25 mouse cellular contexts compared by ENCODE assay signal in genomic region chr1:158411146-158411545, GRCm38 (mm10). TPM values are rescaled to one million over a fixed set of nuclear protein-coding genes. Genes with fewer than 3 reads are reported as not detected.
"Had no signal": no experiment of that assay in that cellular context is flagged by ENCODE, and none has a peak within 500 bp of the region (broad histone marks: within the 10 kb centered on the region; RNA-seq: fewer than 3 reads in every experiment).

No protein-coding gene starts in this region.

- ATAC-seq: midbrain, embryonic 16.5 days had no signal

- H3K4me3 ChIP-seq: left cerebral cortex, adult 2 months; liver, embryonic 13.5 days; midbrain, embryonic 12.5 days; myocyte; neural tube, embryonic 15.5 days had no signal

- H3K36me3 ChIP-seq: liver, embryonic 13.5 days; midbrain, embryonic 12.5 days; neural tube, embryonic 15.5 days had no signal

- H3K9ac ChIP-seq: liver, embryonic 13.5 days; midbrain, embryonic 12.5 days; neural tube, embryonic 15.5 days had no signal

- H3K4me1 ChIP-seq: liver, embryonic 13.5 days had no signal

- H3K4me2 ChIP-seq: liver, embryonic 13.5 days; midbrain, embryonic 12.5 days; neural tube, embryonic 15.5 days had no signal

- H3K27me3 ChIP-seq: liver, embryonic 13.5 days; midbrain, embryonic 12.5 days; neural tube, embryonic 15.5 days had no signal

- H3K27ac ChIP-seq: left cerebral cortex, adult 2 months; liver, embryonic 13.5 days; midbrain, embryonic 12.5 days; neural tube, embryonic 15.5 days; stomach, postnatal 0 days had no signal

- DNase-seq: kidney, adult 9 months; kidney, postnatal 14 days; kidney, postnatal 4 days; layer of hippocampus, postnatal 36 days; liver, embryonic 13.5 days; lung, adult 2 months; lung, postnatal 14 days; lung, postnatal 4 days; right cerebral cortex, adult 18-20 months; right cerebral cortex, postnatal 14 days; right cerebral cortex, postnatal 4 days; thymus, adult 2 months; thymus, postnatal 14 days; thymus, postnatal 4 days had no signal

- H3K9me3 ChIP-seq: liver, embryonic 13.5 days; midbrain, embryonic 12.5 days; neural tube, embryonic 15.5 days had no signal

RNA-seq across cellular contexts. Expression of gene Astn1, which starts 49.1 kb away (rescaled TPM):
- total RNA-seq: megakaryocyte progenitor cell, adult 5-6 weeks; megakaryocyte-erythroid progenitor cell, adult 5-6 weeks; monocyte, adult 5-6 weeks had no signal
- polyA plus RNA-seq: liver, embryonic 16.5 days; myocyte had no signal

RNA-seq across cellular contexts. Expression of gene Brinp2, which starts 55.0 kb away (rescaled TPM):
- total RNA-seq: liver, adult 2 months; megakaryocyte progenitor cell, adult 5-6 weeks; megakaryocyte-erythroid progenitor cell, adult 5-6 weeks; monocyte, adult 5-6 weeks had no signal
- polyA plus RNA-seq: liver, adult 2 months; liver, embryonic 16.5 days; myocyte had no signal
